Mouse (Mus musculus) lung, embryonic 14.5 days (tissue): ENCODE results near the gene Tmprss5. TPM values are rescaled to one million over a fixed set of nuclear protein-coding genes. Genes with fewer than 3 reads are reported as not detected.

Experiments used
- ATAC-seq: fragments of 200-750 bp; cut with Nextera tagmentation; 2 replicates; pipeline ENCODE4 v1.8.0; 2017; ENCODE audit warnings: mild to moderate bottlenecking, moderate TSS enrichment, moderate library complexity; ENCODE audit not compliant: insufficient read depth
- DNase-seq: peaks from one replicate; pipeline ENCODE4 v3.0.0-alpha.2; 2015
- H3K27ac ChIP-seq: fragments of 300-500 bp; sonication (generic); 2 replicates; pipeline ENCODE4 v1.5.1; 2014; ENCODE audit warnings: low read depth, mild to moderate bottlenecking, moderate library complexity
- H3K27me3 ChIP-seq: fragments of 300-500 bp; sonication (generic); 2 replicates; pipeline ENCODE4 v1.6.1; 2014; ENCODE audit warnings: low read length, control low read depth; ENCODE audit not compliant: insufficient read depth
- H3K36me3 ChIP-seq: fragments of 300-500 bp; sonication (generic); 2 replicates; pipeline ENCODE4 v1.6.1; 2014; ENCODE audit warnings: control low read depth; ENCODE audit not compliant: insufficient read depth
- H3K4me1 ChIP-seq: fragments of 300-500 bp; sonication (generic); 2 replicates; pipeline ENCODE4 v1.6.1; 2014; ENCODE audit warnings: antibody characterized with exemption, control low read depth; ENCODE audit not compliant: insufficient read depth
- H3K4me2 ChIP-seq: fragments of 300-500 bp; sonication (generic); 2 replicates; pipeline ENCODE4 v1.6.1; 2014; ENCODE audit warnings: mild to moderate bottlenecking
- H3K4me3 ChIP-seq: fragments of 300-500 bp; sonication (generic); 2 replicates; pipeline ENCODE4 v1.5.1; 2014; ENCODE audit warnings: low read depth, low read length
- H3K9ac ChIP-seq: fragments of 300-500 bp; sonication (generic); 2 replicates; pipeline ENCODE4 v1.6.1; 2014
- H3K9me3 ChIP-seq: fragments of 300-500 bp; sonication (generic); 2 replicates; pipeline ENCODE4 v1.6.1; 2016; ENCODE audit warnings: low read depth, low read length, control low read depth
- CTCF ChIP-seq: IDR thresholded peaks from 2 replicates; pipeline ENCODE4 v1.5.1; 2016; ENCODE audit warnings: antibody characterized with exemption, low read depth
- WGBS: fragments of 180-500 bp; shearing (Covaris S2); extraction: QIAGEN DNeasy Blood & Tissue Kit; methylation state at CpG from one replicate; pipeline ENCODE4 v1.1.7; 2014; 5-methylcytosine and 5-hydroxymethylcytosine counted together
- polyA plus RNA-seq: library from polyadenylated mRNA; unstranded; fragments of >200 nt; fragmentation: Nextera tagmentation; extraction: Ambion mirVana; gene quantifications from 2 replicates; pipeline ENCODE4 v1.2.1, GENCODE M21; 2014

Tmprss5 gene
- polyA plus RNA-seq, 1 experiment from 2014 or later, result 0.34 TPM

GRCm38 (mm10) chr9:49118271-49118825 is 37.3 kb downstream of the Tmprss5 start:
- Histone ChIP-seq H3K4me1 (no peaks in the 10 kb centered on the region), H3K9ac (no peak overlapping the region), H3K4me2 (no peak overlapping the region), H3K4me3 (no peak overlapping the region), H3K27me3 (no peaks in the 10 kb centered on the region), H3K9me3 (no peaks in the 10 kb centered on the region), H3K36me3 (no peaks in the 10 kb centered on the region), H3K27ac (no peak overlapping the region)
- ATAC-seq, result no peak
- peak; percentile 46 for DNase-seq
- no peak for TF ChIP-seq CTCF
- 37% methylated on average over 3 of the region's 3 CpGs for WGBS

- TF ChIP-seq CTCF, result no peak
- no peaks in the 10 kb centered on the region for H3K4me1 ChIP-seq
- H3K9ac ChIP-seq, result no peak overlapping the region
- no peaks in the 10 kb centered on the region for H3K27me3 ChIP-seq
- H3K36me3 ChIP-seq, result no peaks in the 10 kb centered on the region
- ATAC-seq (no peak), DNase-seq (no peak)
- H3K9me3 ChIP-seq, result no peaks in the 10 kb centered on the region
- 81% methylated on average over 4 of the region's 4 CpGs for WGBS
- H3K4me2 ChIP-seq, result no peak overlapping the region
- no peak overlapping the region for H3K4me3 ChIP-seq
- H3K27ac ChIP-seq, result no peak overlapping the region
Measured at GRCm38 (mm10) chr9:49119759-49120158, 38.7 kb downstream of the Tmprss5 start.

- ATAC-seq, result no peak
- TF ChIP-seq CTCF, result no peak
- Histone ChIP-seq H3K27ac (no peak overlapping the region), H3K9me3 (no peaks in the 10 kb centered on the region), H3K4me3 (no peak overlapping the region), H3K4me1 (no peaks in the 10 kb centered on the region), H3K4me2 (no peak overlapping the region), H3K9ac (no peak overlapping the region), H3K27me3 (no peaks in the 10 kb centered on the region), H3K36me3 (no peaks in the 10 kb centered on the region)
- no peak for DNase-seq
- WGBS, result 59% methylated on average over 7 of the region's 7 CpGs
Measured at GRCm38 (mm10) chr9:49125706-49126105, 44.6 kb downstream of the Tmprss5 start.

- no peaks in the 10 kb centered on the region for H3K27me3 ChIP-seq
- H3K36me3 ChIP-seq, result no peaks in the 10 kb centered on the region
- H3K9ac ChIP-seq, result no peak overlapping the region
- ATAC-seq (no peak), DNase-seq (peak; percentile 61)
- no peak for TF ChIP-seq CTCF
- H3K9me3 ChIP-seq, result no peaks in the 10 kb centered on the region
- H3K27ac ChIP-seq, result no peak overlapping the region
- no peak overlapping the region for H3K4me3 ChIP-seq
- 37% methylated on average over 5 of the region's 5 CpGs for WGBS
- H3K4me2 ChIP-seq, result no peak overlapping the region
- no peaks in the 10 kb centered on the region for H3K4me1 ChIP-seq
Measured at GRCm38 (mm10) chr9:49130514-49131010, 49.5 kb downstream of the Tmprss5 start.

GRCm38 (mm10) chr9:49143841-49144240 is 62.8 kb downstream of the Tmprss5 start:
- no peaks in the 10 kb centered on the region for H3K4me1 ChIP-seq
- WGBS, result 72% methylated on average over 3 of the region's 3 CpGs
- H3K4me2 ChIP-seq, result no peak overlapping the region
- DNase-seq (no peak), ATAC-seq (no peak)
- no peak overlapping the region for H3K9ac ChIP-seq
- H3K4me3 ChIP-seq, result no peak overlapping the region
- TF ChIP-seq CTCF, result no peak
- no peaks in the 10 kb centered on the region for H3K9me3 ChIP-seq
- H3K27me3 ChIP-seq, result no peaks in the 10 kb centered on the region
- H3K27ac ChIP-seq, result no peak overlapping the region
- H3K36me3 ChIP-seq, result no peaks in the 10 kb centered on the region

GRCm38 (mm10) chr9:49145776-49146175 is 64.7 kb downstream of the Tmprss5 start:
- Histone ChIP-seq H3K4me2 (no peak overlapping the region), H3K27ac (no peak overlapping the region), H3K4me1 (no peaks in the 10 kb centered on the region), H3K36me3 (no peaks in the 10 kb centered on the region), H3K27me3 (no peaks in the 10 kb centered on the region), H3K9ac (no peak overlapping the region), H3K4me3 (no peak overlapping the region), H3K9me3 (no peaks in the 10 kb centered on the region)
- no peak for DNase-seq
- TF ChIP-seq CTCF, result no peak
- ATAC-seq, result no peak
- 71% methylated on average over 8 of the region's 8 CpGs for WGBS

- Histone ChIP-seq H3K4me2 (no peak overlapping the region), H3K27me3 (no peaks in the 10 kb centered on the region), H3K9me3 (no peaks in the 10 kb centered on the region), H3K27ac (no peak overlapping the region), H3K4me3 (no peak overlapping the region), H3K36me3 (no peaks in the 10 kb centered on the region), H3K4me1 (no peaks in the 10 kb centered on the region), H3K9ac (no peak overlapping the region)
- DNase-seq, result no peak
- TF ChIP-seq CTCF, result no peak
- 80% methylated on average over 3 of the region's 3 CpGs for WGBS
- ATAC-seq, result no peak
Measured at GRCm38 (mm10) chr9:49147031-49147430, 66.0 kb downstream of the Tmprss5 start.

Other genes with a start within 250 kb of the Tmprss5 start
- gene Zbtb16, start 245.0 kb upstream of the Tmprss5 start, polyA plus RNA-seq, result 0.71 and 1.2 TPM in 2 replicates
- gene Htr3a, start 170.2 kb upstream of the Tmprss5 start, polyA plus RNA-seq, result 0.82 and 1.5 TPM in 2 replicates
- 0.12 TPM in 1 of 2 replicates, not detected in the other for gene Htr3b, start 116.3 kb upstream of the Tmprss5 start, polyA plus RNA-seq
- 33.2 and 33.5 TPM in 2 replicates for gene Usp28, start 95.9 kb upstream of the Tmprss5 start, polyA plus RNA-seq
- gene Zw10, start 25.6 kb upstream of the Tmprss5 start, polyA plus RNA-seq, result 50.7 and 53.4 TPM in 2 replicates
- not detected in 2 replicates for gene Gm4894, start 169.3 kb downstream of the Tmprss5 start, polyA plus RNA-seq